22 mouse cellular contexts compared by ENCODE assay signal in genomic region chr6:55944709-55945108, GRCm38 (mm10).
"Had no signal": no experiment of that assay in that cellular context is flagged by ENCODE, and none has a peak within 500 bp of the region (broad histone marks: within the 10 kb centered on the region; RNA-seq: fewer than 3 reads in every experiment).

No protein-coding gene starts in this region.

- H3K4me3 ChIP-seq: heart, adult 2 months; heart, embryonic 13.5 days; heart, embryonic 15.5 days; hindbrain, embryonic 13.5 days; hindbrain, embryonic 15.5 days; intestine, embryonic 15.5 days; limb, embryonic 10.5 days; limb, embryonic 12.5 days; liver, embryonic 13.5 days; liver, embryonic 15.5 days had no signal

- H3K27ac ChIP-seq: heart, adult 2 months; heart, embryonic 13.5 days; heart, embryonic 15.5 days; hindbrain, embryonic 13.5 days; hindbrain, embryonic 15.5 days; intestine, embryonic 15.5 days; limb, embryonic 10.5 days; limb, embryonic 12.5 days; liver, embryonic 13.5 days; liver, embryonic 15.5 days had no signal

- DNase-seq: gastrocnemius, postnatal 14 days; gastrocnemius, postnatal 36 days; heart, adult 11 months; heart, adult 2 months; heart, postnatal 14 days; heart, postnatal 36 days; kidney, adult 18-20 months; kidney, adult 8-10 months; kidney, postnatal 10 days; kidney, postnatal 25 days; kidney, postnatal 4 days; layer of hippocampus, adult 9-11 months; liver; liver, embryonic 13.5 days had no signal
